Mouse (Mus musculus) heart, postnatal 10 days (tissue): ENCODE measurements at regions not wholly inside any gene's neighbourhood (a gene's known extent, or its start where the extent isn't known, plus 50 kb on each side); places are given as distances from the start of the nearest gene placed in this dataset.
"Not testable (repeated sequence)": the region's sequence is repeated elsewhere in the genome, so short reads cannot be mapped to it uniquely, and the experiment has no call there.

Source experiments
- DNase-seq, 2 experiments: peaks; one replicate each; pipeline ENCODE4 v3.0.0; 2021
- intact Hi-C: fragments of 180-260 bp; cut with DNase I; formaldehyde crosslinking; loops from one replicate; pipeline ENCODE4 v1.15.1; 2025

DNA sequence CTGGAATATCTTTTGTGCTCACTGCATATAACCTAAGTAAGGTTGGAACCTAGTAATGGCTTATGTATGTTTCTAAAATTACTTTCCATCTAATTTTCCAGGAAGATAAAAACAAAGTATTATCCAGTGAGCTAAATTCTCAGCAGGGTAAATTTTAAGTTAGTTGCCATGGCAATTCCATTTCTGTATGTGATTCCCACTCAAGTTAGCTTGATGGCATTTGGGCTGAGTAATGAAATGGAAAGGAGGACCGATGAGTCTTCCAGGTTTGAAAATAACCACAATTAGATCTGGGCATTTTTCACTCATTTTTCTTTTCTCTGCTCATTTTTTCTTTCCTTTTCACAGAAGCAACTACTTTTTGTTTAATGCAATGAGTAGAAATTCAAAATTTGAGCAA is 398.4 kb upstream of the Gm10801 start:
- intact Hi-C loops, result no loop called here
- no peak for DNase-seq

- intact Hi-C loops, result no loop called here
- DNase-seq, result no peak
Measured at GRCm38 (mm10) chr2:98269562-98269961, 392.5 kb upstream of the Gm10801 start.

- DNase-seq, result no peak
- intact Hi-C loops, result no loop called here
Measured at GRCm38 (mm10) chr2:98286796-98287352, 375.2 kb upstream of the Gm10801 start.

DNA sequence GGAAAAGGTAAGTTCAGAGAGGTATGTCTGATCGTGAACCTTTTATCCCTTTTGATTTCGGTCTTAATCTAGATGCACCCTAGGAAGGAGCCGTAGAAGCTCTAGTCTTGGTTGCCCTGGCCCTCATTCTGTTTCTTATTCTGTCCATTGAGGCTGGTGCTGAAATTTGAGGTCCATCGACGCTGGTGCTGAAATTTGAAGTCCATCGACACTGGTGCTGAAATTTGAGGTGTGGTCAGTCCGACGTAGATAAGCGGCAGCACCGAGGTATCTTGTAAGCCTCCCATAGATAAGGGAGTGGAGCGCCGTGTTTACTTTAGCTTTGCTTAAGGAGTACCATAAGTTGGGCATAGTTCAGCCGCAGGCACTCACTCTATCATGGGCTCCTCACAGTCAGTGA is 332.0 kb upstream of the Gm10801 start:
- intact Hi-C loops, DNase-seq: not testable (repeated sequence)

GRCm38 (mm10) chr2:98354200-98354599 is 307.8 kb upstream of the Gm10801 start:
- intact Hi-C loops, result no loop called here

GRCm38 (mm10) chr2:98379211-98379610 is 282.8 kb upstream of the Gm10801 start:
- no peak for DNase-seq
- intact Hi-C loops, result loop anchor here (10.0 kb wide), 1 partner anchor 1706 kb away; no protein-coding TSS in a partner anchor

More at GRCm38 (mm10) chr2:98354200-98354599, 307.8 kb upstream of the Gm10801 start:
- no peak for DNase-seq
